8 mouse cellular contexts compared by ENCODE assay signal in genomic region chr10:78395819-78396624, GRCm38 (mm10). TPM values are rescaled to one million over a fixed set of nuclear protein-coding genes. Genes with fewer than 3 reads are reported as not detected.
DNase-seq lines count a peak whose midpoint lies in the region; ATAC-seq and TF ChIP-seq lines count a peak whose summit lies in the region.

No protein-coding gene starts in this region.

- H3K4me3 ChIP-seq in G1E (ENCODE audit: low read depth, low read length) = no peak overlapping the region
- 0 out of 2 replicates have a peak overlapping the region, but pooled peaks have one; percentile 5 for H3K4me3 ChIP-seq in forebrain, embryonic 14.5 days (ENCODE audit: low read depth, low read length)
- peak overlapping the region; percentile 27 for H3K4me3 ChIP-seq in hindbrain, embryonic 10.5 days

- peak; percentile 91 for TF ChIP-seq CTCF in G1E (IDR thresholded peaks at IDR 0.05; ENCODE audit: low read depth, low read length)

- peak overlapping the region; percentile 22 for H3K27ac ChIP-seq in forebrain, embryonic 14.5 days (ENCODE audit: low read depth, low read length)
- H3K27ac ChIP-seq in hindbrain, embryonic 10.5 days = peak overlapping the region; percentile 67

- peaks cover 65% of the 10 kb centered on the region for H3K4me1 ChIP-seq in G1E (ENCODE audit: insufficient read depth, low read depth, low read length)
- H3K4me1 ChIP-seq in forebrain, embryonic 14.5 days (ENCODE audit: control insufficient read depth, insufficient read depth, low read length) = 0 out of 2 replicates have a peak, but pooled peaks cover 4% of the 10 kb centered on the region
- peaks cover 36% of the 10 kb centered on the region for H3K4me1 ChIP-seq in hindbrain, embryonic 10.5 days (replicated peaks)

- H3K4me2 ChIP-seq in forebrain, embryonic 14.5 days (ENCODE audit: low read length) = peak overlapping the region; percentile 38

- DNase-seq in G1E (ENCODE audit: low spot score) = peak; percentile 44
- peak; percentile 93 for DNase-seq in cerebellum, adult 11 months
- DNase-seq in forebrain, embryonic 14.5 days (ENCODE audit: low spot score) = peak; percentile 99
- DNase-seq in hindbrain, embryonic 10.5 days (ENCODE audit: low spot score) = peak; percentile 97
- peak; percentile 92 to 98 for DNase-seq in layer of hippocampus, adult 8-10 months (ENCODE audit: low spot score in 2 of 2)
- peak; percentile 97 for DNase-seq in lung, postnatal 10 days
- DNase-seq in ovary, postnatal 36 days (ENCODE audit: low spot score) = peak; percentile 92
- DNase-seq in thymus, postnatal 14 days = peak; percentile 93

- H3K36me3 ChIP-seq in G1E (replicated peaks) = peaks cover 27% of the 10 kb centered on the region
- peaks cover 25% of the 10 kb centered on the region for H3K36me3 ChIP-seq in forebrain, embryonic 14.5 days (ENCODE audit: control insufficient read depth, insufficient read depth, low read length)
- H3K36me3 ChIP-seq in hindbrain, embryonic 10.5 days = peaks cover 24% of the 10 kb centered on the region

- H3K9me3 ChIP-seq in G1E (replicated peaks) = no peaks in the 10 kb centered on the region
- H3K9me3 ChIP-seq in forebrain, embryonic 14.5 days (replicated peaks; ENCODE audit: control insufficient read depth, low read length) = no peaks in the 10 kb centered on the region
- H3K9me3 ChIP-seq in hindbrain, embryonic 10.5 days = no peaks in the 10 kb centered on the region

- no peak for ATAC-seq in G1E (ENCODE audit: extremely low read depth, insufficient number of reproducible peaks, low FRiP score, poor library complexity, severe bottlenecking)
- peak; percentile 90 for ATAC-seq in forebrain, embryonic 14.5 days

- 3% methylated on average over 17 of the region's 17 CpGs for WGBS in forebrain, embryonic 14.5 days
- WGBS in hindbrain, embryonic 10.5 days = 5% methylated on average over 17 of the region's 17 CpGs

- H3K9ac ChIP-seq in forebrain, embryonic 14.5 days (ENCODE audit: low read length) = no peak overlapping the region

- H3K27me3 ChIP-seq in G1E (ENCODE audit: insufficient read depth, low read length) = peaks cover 16% of the 10 kb centered on the region
- peaks cover 13% of the 10 kb centered on the region; the same call in 1 of the 2 replicates for H3K27me3 ChIP-seq in forebrain, embryonic 14.5 days (replicated peaks; ENCODE audit: control insufficient read depth, insufficient read depth, low read length)
- peaks cover 27% of the 10 kb centered on the region for H3K27me3 ChIP-seq in hindbrain, embryonic 10.5 days (ENCODE audit: insufficient read depth, poor library complexity, severe bottlenecking)

RNA-seq across cellular contexts. Expression of gene Rrp1, which starts 16.8 kb away (rescaled TPM):
- total RNA-seq in G1E (2014; fragmentation: Nextera tagmentation) (172 and 189 TPM in 2 replicates), G1E (2017) (423 and 464 TPM in 2 replicates)
- polyA plus RNA-seq in G1E (2012) = 372 and 420 TPM in 2 replicates
- 251 and 315 TPM in 2 replicates for polyA plus RNA-seq in forebrain, embryonic 14.5 days (2014; fragmentation: Nextera tagmentation; extraction: Ambion mirVana)
- 322 and 331 TPM in 2 replicates for polyA plus RNA-seq in hindbrain, embryonic 10.5 days (2016; fragmentation: Nextera tagmentation; extraction: Ambion mirVana)
- total RNA-seq in layer of hippocampus, adult 8-10 months (2022) = 100 to 1,000 TPM; 323 to 359 (median 334) TPM

RNA-seq across cellular contexts. Expression of gene Cstb, which starts 29.4 kb away (rescaled TPM):
- total RNA-seq in G1E (2014; fragmentation: Nextera tagmentation) (33.7 and 47.1 TPM in 2 replicates), G1E (2017) (251 and 260 TPM in 2 replicates)
- 20.0 and 40.3 TPM in 2 replicates for polyA plus RNA-seq in G1E (2012)
- polyA plus RNA-seq in forebrain, embryonic 14.5 days (2014; fragmentation: Nextera tagmentation; extraction: Ambion mirVana) = 119 and 142 TPM in 2 replicates
- 117 and 129 TPM in 2 replicates for polyA plus RNA-seq in hindbrain, embryonic 10.5 days (2016; fragmentation: Nextera tagmentation; extraction: Ambion mirVana)
- 10 to 100 TPM; 28.4 to 47.8 (median 36.8) TPM for total RNA-seq in layer of hippocampus, adult 8-10 months (2022)

RNA-seq across cellular contexts. Expression of gene Agpat3, which starts 43.7 kb away (rescaled TPM):
- total RNA-seq in G1E (2014; fragmentation: Nextera tagmentation) = 1.2 and 2.3 TPM in 2 replicates
- total RNA-seq in G1E (2017) = 1.9 and 2.3 TPM in 2 replicates
- 2.9 and 3.0 TPM in 2 replicates for polyA plus RNA-seq in G1E (2012)
- 46.0 and 63.2 TPM in 2 replicates for polyA plus RNA-seq in forebrain, embryonic 14.5 days (2014; fragmentation: Nextera tagmentation; extraction: Ambion mirVana)
- 40.1 and 47.2 TPM in 2 replicates for polyA plus RNA-seq in hindbrain, embryonic 10.5 days (2016; fragmentation: Nextera tagmentation; extraction: Ambion mirVana)
- total RNA-seq in layer of hippocampus, adult 8-10 months (2022) = 100 to 1,000 TPM; 201 to 224 (median 209) TPM

Comparison
In these comparisons a context has a peak if more than half of its experiments do, and no peak if none do; other contexts are left out.
1. DNase-seq: peak in every context shown above with its lines; median percentile 99 in forebrain, embryonic 14.5 days; 97 in hindbrain, embryonic 10.5 days; 97 in lung, postnatal 10 days; 95 in layer of hippocampus, adult 8-10 months; 93 in cerebellum, adult 11 months; 93 in thymus, postnatal 14 days; 92 in ovary, postnatal 36 days; 44 in G1E.
2. RNA of gene Agpat3, which starts 43.7 kb away (polyA plus RNA-seq): 40.1 to 47.2 TPM in hindbrain, embryonic 10.5 days and 46.0 to 63.2 TPM in forebrain, embryonic 14.5 days; 2.9 to 3.0 TPM in G1E; every median in the first group is over 10 times any median in the second.